Mouse (Mus musculus) kidney, postnatal 0 days (tissue): ENCODE measurements at regions not wholly inside any gene's neighbourhood (a gene's known extent, or its start where the extent isn't known, plus 50 kb on each side); places are given as distances from the start of the nearest gene placed in this dataset.

ENCODE experiments used
- ATAC-seq: fragments of 200-750 bp; cut with Nextera tagmentation; replicated peaks from 2 replicates; pipeline ENCODE4 v1.8.0; 2017; ENCODE audit warnings: low read depth, moderate number of reproducible peaks, moderate TSS enrichment, moderate library complexity; ENCODE audit not compliant: low FRiP score
- DNase-seq: peaks from one replicate; pipeline ENCODE4 v3.0.0-alpha.2; 2016; ENCODE audit warnings: low spot score
- H3K27ac ChIP-seq: fragments of 300-500 bp; sonication (generic); 2 replicates; pipeline ENCODE4 v1.5.1; 2014; ENCODE audit warnings: mild to moderate bottlenecking
- H3K27me3 ChIP-seq: fragments of 300-500 bp; sonication (generic); 2 replicates; pipeline ENCODE4 v1.6.1; 2014; ENCODE audit warnings: low read length, mixed read lengths; ENCODE audit not compliant: insufficient read depth
- H3K36me3 ChIP-seq: fragments of 300-500 bp; sonication (generic); 2 replicates; pipeline ENCODE4 v1.6.1; 2014; ENCODE audit warnings: low read length, mixed read lengths; ENCODE audit not compliant: insufficient read depth
- H3K4me1 ChIP-seq: fragments of 300-500 bp; sonication (generic); replicated peaks from 2 replicates; pipeline ENCODE4 v1.6.1; 2014; ENCODE audit warnings: antibody characterized with exemption, low read length, mixed read lengths; ENCODE audit not compliant: insufficient read depth
- H3K4me2 ChIP-seq: fragments of 300-500 bp; sonication (generic); 2 replicates; pipeline ENCODE4 v1.6.1; 2014; ENCODE audit warnings: mild to moderate bottlenecking, low read length, moderate library complexity, mixed read lengths
- H3K4me3 ChIP-seq: fragments of 300-500 bp; sonication (generic); replicated peaks from 2 replicates; pipeline ENCODE4 v1.5.1; 2014; ENCODE audit warnings: low read depth, low read length
- H3K9ac ChIP-seq: fragments of 300-500 bp; sonication (generic); 2 replicates; pipeline ENCODE4 v1.6.1; 2014; ENCODE audit warnings: low read depth, low read length
- H3K9me3 ChIP-seq: fragments of 300-500 bp; sonication (generic); replicated peaks from 2 replicates; pipeline ENCODE4 v1.6.1; 2016; ENCODE audit warnings: low read length, inconsistent platforms, mixed read lengths
- CTCF ChIP-seq: IDR thresholded peaks from 2 replicates; pipeline ENCODE4 v1.5.1; 2016; ENCODE audit warnings: antibody characterized with exemption, low read depth, mild to moderate bottlenecking, moderate library complexity
- WGBS: fragments of 180-500 bp; shearing (Covaris S2); extraction: QIAGEN DNeasy Blood & Tissue Kit; methylation state at CpG from one replicate; pipeline ENCODE4 v1.1.7; 2014; 5-methylcytosine and 5-hydroxymethylcytosine counted together

GRCm38 (mm10) chr16:50841677-50842580, 251.0 kb upstream of the Ccdc54 start:
- Histone ChIP-seq H3K27ac (no peak overlapping the region), H3K9ac (no peak overlapping the region), H3K4me2 (peak overlapping the region; percentile 16; the same call in 1 of the 2 replicates), H3K9me3 (no peaks in the 10 kb centered on the region), H3K4me3 (no peak overlapping the region), H3K36me3 (no peaks in the 10 kb centered on the region), H3K27me3 (no peaks in the 10 kb centered on the region), H3K4me1 (no peaks in the 10 kb centered on the region)
- ATAC-seq (peak; percentile 85), DNase-seq (peak; percentile 94)
- WGBS, result 34% methylated on average over 15 of the region's 15 CpGs
- peak; percentile 98 for TF ChIP-seq CTCF

DNA sequence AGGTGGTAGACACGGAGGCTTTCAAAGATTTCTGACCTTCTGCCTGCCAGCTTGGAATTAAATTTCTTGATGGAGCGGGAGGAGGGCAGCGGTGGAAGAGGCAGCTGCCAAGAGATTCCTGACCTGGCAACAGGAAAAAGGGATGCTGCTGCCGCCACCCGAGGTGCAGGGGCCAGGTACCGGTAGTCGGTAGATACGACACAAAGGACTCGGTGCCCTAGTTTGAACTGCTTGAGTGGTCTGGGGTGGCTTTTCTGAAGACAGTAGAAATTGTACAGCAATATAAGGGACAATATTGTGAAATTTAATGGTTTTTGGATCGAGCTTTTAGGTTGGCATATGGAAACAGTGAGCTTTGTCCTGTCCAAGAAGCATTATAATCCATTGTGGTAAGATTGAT, 250.3 kb upstream of the Ccdc54 start:
- Histone ChIP-seq H3K27ac (no peak overlapping the region), H3K9ac (no peak overlapping the region), H3K4me3 (no peak overlapping the region), H3K27me3 (no peaks in the 10 kb centered on the region), H3K4me2 (peak overlapping the region; percentile 37; the same call in 1 of the 2 replicates), H3K9me3 (no peaks in the 10 kb centered on the region), H3K4me1 (no peaks in the 10 kb centered on the region), H3K36me3 (no peaks in the 10 kb centered on the region)
- ATAC-seq, result peak; percentile 30; the same call in 1 of the 2 replicates
- WGBS, result 49% methylated on average over 10 of the region's 10 CpGs
- TF ChIP-seq CTCF, result no peak
- DNase-seq, result no peak

DNA sequence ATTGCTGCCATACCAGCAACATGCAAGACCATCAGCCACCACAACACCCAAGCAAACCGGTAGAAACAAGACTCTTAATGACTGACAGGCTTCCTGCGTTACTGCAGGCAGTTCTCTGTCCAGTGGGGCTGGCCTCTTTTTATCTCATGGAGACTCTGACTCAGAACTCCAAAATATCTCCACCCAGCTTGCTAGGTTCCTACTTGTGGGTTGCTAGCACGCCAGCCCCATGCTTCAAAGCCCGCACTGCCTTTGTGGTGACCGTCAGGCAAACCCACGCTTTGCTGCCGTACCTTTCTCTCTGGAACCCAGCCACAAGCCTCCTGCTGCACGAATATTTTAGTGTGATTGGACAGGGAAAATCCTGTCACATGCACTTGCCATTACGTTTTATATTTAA, 248.7 kb upstream of the Ccdc54 start:
- H3K4me1 ChIP-seq, result no peaks in the 10 kb centered on the region
- TF ChIP-seq CTCF, result no peak
- H3K9ac ChIP-seq, result no peak overlapping the region
- no peak overlapping the region for H3K4me3 ChIP-seq
- no peak overlapping the region for H3K4me2 ChIP-seq
- ATAC-seq (no peak), DNase-seq (no peak)
- H3K27ac ChIP-seq, result no peak overlapping the region
- 67% methylated on average over 9 of the region's 9 CpGs for WGBS
- no peaks in the 10 kb centered on the region for H3K36me3 ChIP-seq
- H3K27me3 ChIP-seq, result no peaks in the 10 kb centered on the region
- H3K9me3 ChIP-seq, result no peaks in the 10 kb centered on the region

DNA sequence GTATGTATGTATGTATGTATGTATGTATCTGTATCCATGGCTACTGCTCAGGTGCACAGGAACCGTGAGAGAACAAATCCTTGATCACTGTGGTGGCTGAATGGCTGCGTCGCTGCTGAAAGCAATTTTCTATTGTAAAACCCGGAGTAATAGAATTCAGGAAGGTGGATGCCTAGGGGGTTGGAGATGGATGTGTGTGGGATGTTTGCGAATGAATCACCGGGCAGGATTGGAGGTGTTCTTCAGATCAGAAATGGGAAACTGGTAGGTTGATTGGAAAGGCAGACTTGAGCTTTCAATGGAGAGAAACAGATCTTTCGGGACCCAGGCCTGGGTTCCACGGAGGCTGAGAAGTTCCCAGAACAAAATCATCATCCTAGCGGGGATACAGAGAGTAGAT, 246.5 kb upstream of the Ccdc54 start:
- H3K36me3 ChIP-seq, result no peaks in the 10 kb centered on the region
- no peak for ATAC-seq
- no peak overlapping the region for H3K4me2 ChIP-seq
- no peaks in the 10 kb centered on the region for H3K4me1 ChIP-seq
- no peak overlapping the region for H3K9ac ChIP-seq
- H3K27ac ChIP-seq, result no peak overlapping the region
- no peaks in the 10 kb centered on the region for H3K27me3 ChIP-seq
- no peak overlapping the region for H3K4me3 ChIP-seq
- no peak for DNase-seq
- 84% methylated on average over 9 of the region's 9 CpGs for WGBS
- no peaks in the 10 kb centered on the region for H3K9me3 ChIP-seq
- TF ChIP-seq CTCF, result no peak

- no peaks in the 10 kb centered on the region for H3K9me3 ChIP-seq
- no peak for TF ChIP-seq CTCF
- no peaks in the 10 kb centered on the region for H3K27me3 ChIP-seq
- no peaks in the 10 kb centered on the region for H3K4me1 ChIP-seq
- 69% methylated on average over 4 of the region's 4 CpGs for WGBS
- H3K9ac ChIP-seq, result no peak overlapping the region
- DNase-seq, result no peak
- no peak overlapping the region for H3K4me2 ChIP-seq
- ATAC-seq, result no peak
- H3K36me3 ChIP-seq, result no peaks in the 10 kb centered on the region
- no peak overlapping the region for H3K27ac ChIP-seq
- no peak overlapping the region for H3K4me3 ChIP-seq
Observed at GRCm38 (mm10) chr16:50836457-50836856, 245.5 kb upstream of the Ccdc54 start.

- no peak overlapping the region for H3K27ac ChIP-seq
- DNase-seq, result no peak
- no peak overlapping the region for H3K9ac ChIP-seq
- H3K27me3 ChIP-seq, result no peaks in the 10 kb centered on the region
- no peak overlapping the region for H3K4me2 ChIP-seq
- no peaks in the 10 kb centered on the region for H3K36me3 ChIP-seq
- no peak for TF ChIP-seq CTCF
- no peaks in the 10 kb centered on the region for H3K4me1 ChIP-seq
- H3K4me3 ChIP-seq, result no peak overlapping the region
- no peaks in the 10 kb centered on the region for H3K9me3 ChIP-seq
- ATAC-seq, result no peak
- WGBS, result 88% methylated on average over 2 of the region's 2 CpGs
Observed at GRCm38 (mm10) chr16:50833357-50833756, 242.4 kb upstream of the Ccdc54 start.
